Mouse (Mus musculus) heart, postnatal 0 days (tissue): Measurements from ENCODE around the gene Rph3al.

Source experiments
- CTCF ChIP-seq: IDR thresholded peaks from 2 replicates; pipeline ENCODE4 v1.5.1; 2016; ENCODE audit warnings: antibody characterized with exemption, control low read depth, low read depth
- EP300 ChIP-seq: IDR thresholded peaks from 2 replicates; pipeline ENCODE4 v1.6.1; 2016; ENCODE audit warnings: antibody characterized with exemption, low read depth

- TF ChIP-seq CTCF, result no peak
- TF ChIP-seq EP300, result no peak
Observed at GRCm38 (mm10) chr11:75917340-75917739, 20.9 kb downstream of the Rph3al start.
